Mouse (Mus musculus): Measurements from ENCODE around the gene Sardh.

Gene Sardh

DNA sequence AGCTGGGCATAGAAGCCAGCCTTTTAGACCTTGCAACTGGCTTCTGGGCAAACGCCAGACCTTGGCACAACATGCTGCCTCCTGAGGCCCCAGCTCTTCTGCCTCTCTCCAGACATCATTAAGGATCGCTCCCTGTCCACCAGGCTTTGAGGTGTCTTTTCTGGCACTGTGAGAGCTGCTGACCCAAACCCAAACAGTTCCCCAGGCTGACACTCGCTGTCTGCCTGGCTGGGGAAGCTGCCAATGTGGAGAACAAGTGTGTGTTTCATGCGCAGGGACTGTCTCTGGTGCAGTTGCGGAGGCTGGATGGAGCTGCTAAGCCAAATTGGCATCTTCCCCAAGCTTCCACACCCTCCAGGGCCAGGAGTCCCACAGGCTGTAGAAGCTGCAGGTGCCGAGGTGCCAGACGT lies 25.1 kb downstream of the Sardh start:
- DNase-seq = no peak

DNA sequence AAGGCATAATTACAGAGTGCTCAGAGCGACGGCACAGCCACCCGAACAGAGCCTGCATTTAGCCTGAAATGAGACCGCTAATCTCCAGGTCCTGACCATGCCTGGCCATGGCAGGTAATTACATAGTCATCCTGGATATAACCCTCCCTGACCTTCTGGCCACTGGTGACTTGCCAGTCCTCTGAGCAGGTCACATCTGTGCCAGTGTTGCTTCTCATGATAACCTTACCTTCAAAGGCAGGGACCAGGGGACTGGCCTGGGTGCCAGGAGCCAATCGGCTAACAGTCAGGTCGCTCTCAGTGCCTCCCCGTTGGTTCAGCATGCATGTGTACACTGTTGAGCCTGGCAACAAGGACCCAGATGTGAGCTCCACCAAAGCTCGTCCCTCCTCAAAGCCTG lies 29.6 kb downstream of the Sardh start:
- DNase-seq = no peak

DNA sequence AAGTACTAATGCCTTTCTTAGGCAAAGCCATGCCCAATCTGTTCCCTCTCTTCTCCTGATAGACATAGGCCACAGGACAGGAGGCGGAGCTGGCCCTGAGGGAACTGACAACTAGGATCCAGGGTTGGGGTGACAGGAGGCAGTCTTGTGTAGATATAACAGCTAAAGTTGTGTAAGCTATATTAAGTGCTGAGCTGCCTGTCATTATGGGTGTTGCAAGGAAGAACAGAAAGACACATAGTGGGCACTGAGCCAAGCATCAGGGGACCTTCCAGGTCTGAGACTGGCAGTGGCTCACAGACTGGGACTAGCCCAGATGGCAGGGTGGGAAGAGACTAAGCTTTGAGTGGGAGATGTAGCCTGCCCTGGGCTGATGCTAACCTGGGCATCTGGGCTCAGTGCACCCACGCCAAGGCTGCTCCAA lies 30.0 kb downstream of the Sardh start:
- DNase-seq = no peak

- DNase-seq = no peak
These were observed 32.6 kb downstream of the Sardh start for GRCm38 (mm10) chr2:27215537-27215936.

DNA sequence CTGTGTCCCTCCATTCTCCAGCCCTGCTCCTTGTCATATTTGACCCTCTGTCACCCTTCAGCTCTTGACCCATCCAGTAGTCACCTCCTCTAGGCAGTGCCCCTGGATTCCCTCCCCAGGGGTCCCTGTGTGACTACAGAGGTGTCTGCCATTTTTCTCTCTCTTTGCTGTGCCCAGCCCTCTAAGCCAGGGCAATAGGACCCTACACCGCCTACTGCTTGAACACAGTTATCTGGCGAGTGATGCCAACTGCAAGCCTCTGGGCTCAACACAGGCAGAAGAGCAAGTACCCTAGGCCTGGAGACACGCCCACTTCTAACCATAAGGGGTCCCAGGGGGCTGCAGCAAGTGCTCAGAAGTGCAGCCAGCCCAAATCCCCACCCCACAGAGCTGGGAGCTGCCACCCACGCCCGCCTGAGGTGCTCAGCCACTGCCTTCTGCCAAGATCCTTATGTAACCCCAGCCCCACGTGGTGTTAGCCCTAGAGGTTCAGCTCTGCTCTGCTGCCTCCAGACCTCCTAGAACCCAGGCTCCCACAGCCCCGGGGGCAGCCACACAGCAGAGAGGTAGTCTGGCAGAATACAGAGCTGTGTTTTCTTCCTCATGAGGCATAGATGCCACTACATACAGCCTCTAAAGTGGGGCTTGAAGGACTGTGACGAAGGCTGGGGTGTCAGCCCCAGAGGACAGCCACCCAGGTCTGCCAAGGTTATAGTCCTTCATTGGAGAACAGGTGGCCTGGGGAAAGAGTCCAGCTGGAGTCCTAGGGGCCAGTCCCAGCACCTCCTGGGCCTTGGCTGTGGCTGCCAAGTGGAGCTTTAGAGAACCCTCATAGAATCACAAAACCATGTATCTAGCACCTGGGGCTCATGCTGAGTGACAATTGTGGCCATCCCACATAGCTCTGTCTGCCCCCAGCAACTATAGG lies 35.9 kb downstream of the Sardh start:
- no peak for DNase-seq

DNA sequence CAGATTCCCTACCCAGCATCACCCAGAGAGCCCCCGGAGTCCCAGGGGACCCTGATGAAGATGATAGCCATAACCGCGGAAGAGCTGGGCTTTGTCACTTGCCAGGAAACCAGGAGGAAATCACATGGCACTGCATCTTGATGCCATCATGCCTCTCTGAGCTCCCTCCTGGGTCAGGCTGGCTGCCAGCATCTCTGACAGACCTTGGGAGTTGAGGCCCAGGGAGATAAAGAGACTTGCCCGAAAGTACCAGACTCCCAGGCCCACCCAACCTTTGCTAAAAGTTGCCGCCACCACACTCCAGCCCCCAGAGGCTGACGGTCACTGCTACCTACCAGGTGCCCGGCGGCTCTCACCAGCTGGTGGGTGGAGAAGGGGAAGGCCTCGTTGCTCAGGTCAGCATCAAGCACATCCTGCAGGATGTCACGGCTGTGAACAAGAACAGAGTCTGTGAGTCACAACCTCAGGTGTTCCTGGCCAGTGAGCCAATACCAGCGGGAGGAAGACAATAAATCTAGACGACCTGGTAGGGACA lies 37.4 kb downstream of the Sardh start:
- no peak for DNase-seq

DNA sequence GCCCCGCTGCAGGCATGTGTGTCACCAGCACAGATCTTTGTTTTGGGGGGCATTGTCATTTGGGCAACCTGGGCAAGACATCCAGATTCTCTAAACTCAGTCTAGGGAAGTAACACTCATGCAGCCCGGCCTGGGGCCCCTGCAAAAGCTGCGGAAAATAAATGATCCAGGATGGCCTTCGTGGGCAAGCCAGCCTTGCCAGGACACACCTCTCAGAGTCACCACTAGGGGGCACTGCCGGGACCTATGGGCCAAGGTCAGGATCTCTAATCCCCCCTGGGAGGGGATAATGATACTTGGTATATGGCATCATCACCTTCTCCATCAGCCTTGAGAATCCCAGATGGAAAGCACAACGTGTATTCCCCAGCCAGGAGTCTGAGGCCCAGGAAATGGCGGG lies 37.9 kb downstream of the Sardh start:
- DNase-seq = peak; percentile 73

DNA sequence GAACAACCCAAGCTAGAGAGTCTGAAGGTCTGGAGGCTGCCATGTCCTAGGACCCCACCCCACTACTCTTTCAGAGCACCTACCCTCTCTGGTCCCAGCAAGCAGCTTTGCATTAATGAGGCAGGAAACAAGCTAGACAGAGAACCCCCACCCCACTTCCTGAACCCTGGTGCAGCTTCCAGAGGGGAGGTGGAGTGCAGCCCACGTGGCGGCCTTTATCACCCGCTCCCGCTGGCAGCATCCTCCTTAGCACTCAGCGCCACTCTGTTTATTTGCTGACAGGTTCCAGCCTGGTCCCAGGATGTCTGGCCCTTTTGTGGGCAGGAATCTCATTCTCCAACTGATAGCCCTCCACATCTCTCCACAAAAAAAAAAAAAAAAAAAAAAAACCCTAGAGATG lies 38.3 kb downstream of the Sardh start:
- DNase-seq = peak; percentile 80

DNA sequence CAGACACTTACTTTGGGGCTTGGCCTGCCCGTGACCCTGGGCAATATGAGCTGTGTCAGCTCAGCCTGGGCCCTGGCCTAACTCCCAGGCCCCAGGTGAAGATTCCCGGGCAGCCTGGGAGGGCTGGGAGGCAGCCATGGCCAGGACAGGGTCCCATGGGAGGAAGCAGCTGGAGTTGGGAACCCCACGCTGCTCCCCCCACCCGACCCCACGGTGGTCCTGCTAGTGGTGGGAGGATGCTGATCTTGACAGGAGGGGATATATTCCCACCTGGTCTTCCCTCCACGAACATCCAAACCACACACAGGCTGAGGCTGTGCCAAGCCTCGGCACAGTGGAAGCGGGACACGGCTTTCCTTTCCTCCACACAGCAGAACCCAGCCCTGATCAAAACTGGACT lies 38.8 kb downstream of the Sardh start:
- DNase-seq = no peak

DNA sequence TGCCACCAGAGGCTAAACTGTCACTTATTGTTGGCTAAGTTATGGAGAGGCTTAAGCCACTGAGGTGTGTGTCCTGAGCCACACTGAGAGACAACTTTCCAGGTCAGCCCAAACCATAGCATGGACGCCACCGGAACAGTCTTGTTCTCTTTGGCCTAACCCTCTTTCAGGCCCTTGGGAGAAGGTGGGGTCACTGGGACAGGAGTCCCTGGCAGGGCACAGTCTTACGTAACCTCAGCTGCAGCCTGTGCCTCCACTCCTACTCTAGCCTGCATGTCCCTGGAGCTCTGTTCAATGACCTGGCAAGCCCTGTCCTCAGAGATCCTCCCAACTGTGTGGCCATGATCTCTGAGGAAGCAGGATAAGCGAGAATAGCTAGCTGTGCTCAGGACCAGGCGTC lies 41.0 kb downstream of the Sardh start:
- no peak for DNase-seq

- no peak for DNase-seq
These were observed 41.9 kb downstream of the Sardh start for GRCm38 (mm10) chr2:27206128-27206797.

GRCm38 (mm10) chr2:27205666-27206065 lies 42.5 kb downstream of the Sardh start:
- DNase-seq = no peak

DNA sequence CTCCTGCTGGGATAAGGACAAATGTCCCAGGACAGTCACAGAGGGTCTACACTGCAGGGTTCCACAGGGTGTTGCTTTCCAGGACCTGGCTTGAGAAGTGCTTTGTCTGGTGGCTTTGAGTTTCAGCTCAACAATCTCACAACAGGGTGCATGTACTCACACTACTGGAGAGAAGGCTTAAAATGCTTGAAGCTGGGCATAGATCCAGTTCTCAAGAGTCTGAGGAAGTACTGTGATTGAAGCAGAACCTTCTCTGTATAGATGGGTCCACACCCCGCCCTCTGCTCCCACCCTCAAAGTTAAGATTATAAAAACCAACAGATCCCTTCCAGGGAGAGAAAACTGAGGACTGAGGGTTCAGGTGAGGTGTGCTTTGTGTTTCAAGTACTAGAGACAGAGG lies 47.6 kb downstream of the Sardh start:
- no peak for DNase-seq

DNA sequence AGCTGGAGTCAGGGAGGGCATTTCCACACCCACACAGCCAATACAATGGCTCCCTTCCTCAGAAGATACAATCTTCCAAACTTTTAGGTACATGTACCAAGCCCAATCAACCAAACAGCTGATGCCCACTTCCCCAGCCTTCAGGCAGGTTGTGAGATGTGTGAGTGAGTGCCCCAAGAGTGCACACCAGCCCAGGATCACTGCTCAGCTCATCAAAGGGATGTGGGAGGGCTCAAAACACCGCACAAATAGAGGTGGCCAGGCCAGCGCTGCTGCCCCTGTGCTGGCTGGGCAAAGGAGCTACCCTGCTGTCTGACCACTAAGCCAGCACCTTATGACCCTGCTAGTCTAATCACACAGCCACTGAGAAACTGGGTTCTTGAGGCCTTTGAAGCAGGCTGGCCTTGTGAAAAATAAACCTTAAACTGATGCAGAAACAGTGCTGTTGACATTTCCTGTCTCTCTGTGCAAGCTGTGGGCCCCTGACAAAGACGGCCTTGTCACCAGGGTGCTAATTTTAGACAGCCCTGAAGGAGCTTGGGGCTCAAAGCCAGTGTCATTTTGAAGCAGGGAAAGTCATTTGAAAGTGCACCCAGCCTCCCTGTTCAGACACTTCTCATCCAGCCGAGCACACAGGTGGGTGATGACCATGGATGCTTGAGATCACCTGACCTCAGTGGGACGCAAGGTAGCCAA lies 49.4 kb downstream of the Sardh start:
- DNase-seq = peak; percentile 62

DNA sequence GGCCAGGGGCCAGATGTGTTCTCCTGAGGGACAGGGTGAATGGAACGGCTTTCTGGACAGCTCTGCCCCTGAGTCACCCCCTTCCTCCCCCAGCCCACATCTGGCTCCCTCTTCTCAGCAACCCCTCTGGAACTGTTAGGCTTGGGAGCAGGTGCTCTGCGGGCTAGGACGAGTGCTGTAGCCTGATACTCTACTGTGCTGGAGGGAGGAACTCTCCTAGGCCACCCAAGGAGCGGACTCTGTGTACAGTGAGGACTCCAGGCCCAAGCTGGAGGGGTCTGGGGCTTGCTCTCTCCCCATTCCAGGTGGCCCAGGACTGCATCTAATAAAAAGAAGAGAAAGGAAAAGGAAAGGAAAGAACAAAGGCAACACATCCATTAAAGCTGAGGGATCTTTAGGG lies 58.1 kb downstream of the Sardh start:
- DNase-seq = no peak

GRCm38 (mm10) chr2:27187531-27187930 lies 60.6 kb downstream of the Sardh start:
- no peak for DNase-seq

DNA sequence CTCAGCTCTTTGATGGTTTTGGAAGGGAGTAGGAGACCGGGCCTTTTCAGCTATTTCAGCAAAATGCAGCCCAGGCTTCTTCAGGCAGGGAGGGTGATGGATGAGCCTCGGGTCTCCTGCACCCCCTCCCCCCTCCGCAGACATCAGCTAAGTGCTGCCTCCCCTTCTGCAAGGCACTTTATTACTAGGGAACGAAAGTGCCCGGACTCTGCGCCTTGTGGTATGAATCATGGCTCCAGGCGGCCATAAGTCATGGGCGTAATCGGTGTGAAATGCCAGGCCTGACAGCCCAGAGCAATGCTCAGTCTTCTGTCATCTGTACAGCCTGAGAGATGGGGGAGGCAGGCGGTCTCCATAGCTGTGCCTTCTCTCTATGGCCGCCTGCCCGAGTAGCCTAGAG lies 64.4 kb downstream of the Sardh start:
- no peak for DNase-seq

GRCm38 (mm10) chr2:27181907-27182306 lies 66.2 kb downstream of the Sardh start:
- no peak for DNase-seq

- no peak for DNase-seq
These were observed 69.0 kb downstream of the Sardh start for GRCm38 (mm10) chr2:27179101-27179500.

DNA sequence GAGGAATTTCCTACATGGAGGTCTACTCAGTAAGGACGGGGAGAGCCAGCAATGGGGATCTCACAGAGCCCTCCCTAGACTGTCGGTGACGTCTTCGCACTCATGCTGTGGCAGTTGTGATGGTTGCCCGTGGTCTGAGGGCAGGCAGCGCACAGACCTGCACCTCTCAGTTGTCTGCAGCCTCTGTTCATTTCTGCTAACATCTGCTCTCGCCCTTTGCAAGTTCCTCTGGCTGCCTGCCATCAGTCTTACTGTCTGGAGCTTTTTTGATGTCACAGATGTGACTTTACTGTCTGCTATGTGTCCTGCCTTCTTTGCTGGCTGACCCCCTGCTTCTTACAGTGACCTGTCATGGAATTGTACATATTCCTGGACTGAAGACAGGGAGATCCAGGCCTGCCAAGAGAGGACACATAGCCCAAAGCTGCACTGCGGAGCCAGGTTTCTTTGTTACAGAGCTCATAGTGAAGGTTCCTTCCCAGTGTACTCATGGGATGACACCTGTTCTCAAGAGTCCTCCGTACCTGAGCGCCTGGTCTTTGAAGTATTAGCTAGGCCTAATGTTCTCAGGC lies 72.4 kb downstream of the Sardh start:
- peak; percentile 67 for DNase-seq

DNA sequence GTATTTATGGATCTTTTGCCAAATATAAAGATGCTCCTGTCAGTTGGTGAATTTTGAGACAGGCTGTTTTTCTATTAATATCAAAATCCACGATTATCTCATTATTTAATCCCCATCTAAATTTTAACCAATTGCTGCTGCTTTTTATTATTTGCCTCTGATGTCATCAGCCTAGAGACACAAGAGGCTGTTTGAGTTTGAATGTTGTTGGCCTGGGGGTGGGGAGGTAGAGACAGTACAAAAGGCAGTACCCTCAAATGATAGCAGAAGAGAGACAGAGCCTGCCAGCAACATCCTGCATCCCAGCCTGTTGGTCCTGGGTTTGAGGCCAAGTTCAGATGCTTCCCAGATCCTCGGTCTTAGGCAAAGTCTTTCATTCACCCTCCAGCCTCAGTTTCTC lies 73.9 kb downstream of the Sardh start:
- DNase-seq = no peak

- no peak for DNase-seq
These were observed 81.1 kb downstream of the Sardh start for GRCm38 (mm10) chr2:27166999-27167398.

DNA sequence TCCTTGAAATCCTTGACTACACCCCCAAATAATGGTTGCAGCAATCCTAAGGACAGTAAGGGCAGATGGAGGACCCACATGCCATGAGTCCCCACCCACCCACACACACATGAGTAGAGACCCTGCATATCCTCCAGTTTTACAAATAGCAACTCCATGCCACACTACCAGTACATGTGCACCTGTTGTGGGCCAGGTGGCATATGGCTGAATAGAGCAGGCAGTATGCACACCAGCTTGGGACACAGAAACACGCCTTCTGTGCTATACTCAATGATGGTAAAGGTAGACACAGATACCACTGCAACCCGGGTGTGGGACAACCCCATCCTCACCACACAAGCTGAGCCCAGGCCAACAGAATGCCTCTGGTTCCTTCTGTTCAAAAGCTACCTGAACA lies 82.1 kb downstream of the Sardh start:
- peak; percentile 38 for DNase-seq
